Mouse (Mus musculus) WW6 (cell line): Measurements from ENCODE around the gene Plekhh1.
"Not testable (repeated sequence)": the region's sequence is repeated elsewhere in the genome, so short reads cannot be mapped to it uniquely, and the experiment has no call there.

Source experiments
- DNase-seq: peaks from one replicate; pipeline ENCODE4 v3.0.0-alpha.2; 2013; ENCODE audit warnings: low read depth, low spot score

The Plekhh1 gene

GRCm38 (mm10) chr12:79027526-79027925, 1.4 kb upstream of the Plekhh1 start:
- not testable (repeated sequence) for DNase-seq

- no peak for DNase-seq
These were observed 5.4 kb downstream of the Plekhh1 start for GRCm38 (mm10) chr12:79034331-79034730.

- no peak for DNase-seq
These were observed 6.4 kb downstream of the Plekhh1 start for GRCm38 (mm10) chr12:79035349-79035748.

- no peak for DNase-seq
These were observed 10.7 kb downstream of the Plekhh1 start for GRCm38 (mm10) chr12:79039708-79040107.

GRCm38 (mm10) chr12:79040201-79040827, 11.4 kb downstream of the Plekhh1 start:
- DNase-seq, result no peak

GRCm38 (mm10) chr12:79041436-79041835, 12.5 kb downstream of the Plekhh1 start:
- DNase-seq, result no peak

- DNase-seq, result no peak
These were observed 15.7 kb downstream of the Plekhh1 start for GRCm38 (mm10) chr12:79044668-79045067.

- no peak for DNase-seq
These were observed 17.2 kb downstream of the Plekhh1 start for GRCm38 (mm10) chr12:79046171-79046570.

GRCm38 (mm10) chr12:79047203-79047602, 18.2 kb downstream of the Plekhh1 start:
- DNase-seq, result no peak

- no peak for DNase-seq
These were observed 19.9 kb downstream of the Plekhh1 start for GRCm38 (mm10) chr12:79048898-79049297.

GRCm38 (mm10) chr12:79049807-79050206, 20.8 kb downstream of the Plekhh1 start:
- no peak for DNase-seq

GRCm38 (mm10) chr12:79050545-79051212, 21.7 kb downstream of the Plekhh1 start:
- no peak for DNase-seq

GRCm38 (mm10) chr12:79052073-79052472, 23.1 kb downstream of the Plekhh1 start:
- DNase-seq, result no peak

GRCm38 (mm10) chr12:79055276-79055675, 26.3 kb downstream of the Plekhh1 start:
- no peak for DNase-seq

- no peak for DNase-seq
These were observed 30.6 kb downstream of the Plekhh1 start for GRCm38 (mm10) chr12:79059573-79059972.

GRCm38 (mm10) chr12:79060134-79060533, 31.2 kb downstream of the Plekhh1 start:
- no peak for DNase-seq

GRCm38 (mm10) chr12:79060766-79061652, 32.0 kb downstream of the Plekhh1 start:
- DNase-seq, result no peak

- DNase-seq, result no peak
These were observed 35.5 kb downstream of the Plekhh1 start for GRCm38 (mm10) chr12:79064451-79064850.

GRCm38 (mm10) chr12:79066431-79066830, 37.5 kb downstream of the Plekhh1 start:
- no peak for DNase-seq

- no peak for DNase-seq
These were observed 38.6 kb downstream of the Plekhh1 start for GRCm38 (mm10) chr12:79067526-79067925.

- DNase-seq, result no peak
These were observed 39.3 kb downstream of the Plekhh1 start for GRCm38 (mm10) chr12:79068306-79068705.

GRCm38 (mm10) chr12:79069187-79069608, 40.2 kb downstream of the Plekhh1 start:
- DNase-seq, result no peak
